Mouse (Mus musculus) C2C12 (cell line): ENCODE data around the gene Med4. TPM values are rescaled to one million over a fixed set of nuclear protein-coding genes. Genes with fewer than 3 reads are reported as not detected.
A peak's percentile ranks its signal among the peaks of the same experiment; 100 is the strongest.

Experiments used
- H3K27me3 ChIP-seq: one replicate; pipeline ENCODE4 v1.6.1; 2011; ENCODE audit not compliant: control insufficient read depth, insufficient read depth, insufficient read length
- H3K36me3 ChIP-seq: one replicate; pipeline ENCODE4 v1.6.1; 2011; ENCODE audit not compliant: control insufficient read depth, insufficient read depth
- H3K4me3 ChIP-seq: one replicate; pipeline ENCODE4 v1.5.1; 2011; ENCODE audit warnings: mild to moderate bottlenecking, control low read depth; ENCODE audit not compliant: poor library complexity, insufficient read depth, severe bottlenecking
- H3K79me2 ChIP-seq: one replicate; pipeline ENCODE4 v1.6.1; 2011; ENCODE audit not compliant: control insufficient read depth, insufficient read depth
- H3K79me3 ChIP-seq: one replicate; pipeline ENCODE4 v1.6.1; 2011; ENCODE audit warnings: low read depth, control low read depth
- H3ac ChIP-seq: one replicate; pipeline ENCODE3; 2011; ENCODE audit warnings: low read depth; ENCODE audit not compliant: control insufficient read depth, insufficient read length
- CEBPB ChIP-seq: IDR thresholded peaks from one replicate; pipeline ENCODE4 v1.6.1; 2011; ENCODE audit warnings: low read depth, mild to moderate bottlenecking, control low read depth, moderate library complexity
- CTCF ChIP-seq: IDR thresholded peaks from one replicate; pipeline ENCODE4 v1.5.1; 2011; ENCODE audit not compliant: control insufficient read depth, insufficient read depth, insufficient read length
- FOSL1 ChIP-seq: IDR thresholded peaks from one replicate; pipeline ENCODE4 v1.8.0; 2011; ENCODE audit warnings: mild to moderate bottlenecking, low read length; ENCODE audit not compliant: poor library complexity, insufficient read depth, severe bottlenecking
- MAX ChIP-seq: IDR thresholded peaks from one replicate; pipeline ENCODE4 v1.6.1; 2011; ENCODE audit warnings: mild to moderate bottlenecking, control low read depth
- MYOD1 ChIP-seq: IDR thresholded peaks from one replicate; pipeline ENCODE4 v1.6.1; 2011; ENCODE audit warnings: low read depth; ENCODE audit not compliant: control insufficient read depth, insufficient read length
- MYOG ChIP-seq: IDR thresholded peaks from one replicate; pipeline ENCODE4 v1.6.1; 2011; ENCODE audit not compliant: control insufficient read depth, insufficient read length; ENCODE audit errors: extremely low read depth
- USF1 ChIP-seq: IDR thresholded peaks from one replicate; pipeline ENCODE4 v1.6.1; 2011; ENCODE audit warnings: low read depth, mild to moderate bottlenecking, control low read depth, moderate library complexity
- polyA plus RNA-seq: library from polyadenylated mRNA; unstranded; fragments of >200 nt; fragmentation: generic; extraction: Trizol; gene quantifications from one replicate; pipeline ENCODE4 v1.2.1, GENCODE M21; 2012; ENCODE audit warnings: missing spikeins

Med4 gene
- polyA plus RNA-seq, 1 experiment = 31.6 TPM

DNA sequence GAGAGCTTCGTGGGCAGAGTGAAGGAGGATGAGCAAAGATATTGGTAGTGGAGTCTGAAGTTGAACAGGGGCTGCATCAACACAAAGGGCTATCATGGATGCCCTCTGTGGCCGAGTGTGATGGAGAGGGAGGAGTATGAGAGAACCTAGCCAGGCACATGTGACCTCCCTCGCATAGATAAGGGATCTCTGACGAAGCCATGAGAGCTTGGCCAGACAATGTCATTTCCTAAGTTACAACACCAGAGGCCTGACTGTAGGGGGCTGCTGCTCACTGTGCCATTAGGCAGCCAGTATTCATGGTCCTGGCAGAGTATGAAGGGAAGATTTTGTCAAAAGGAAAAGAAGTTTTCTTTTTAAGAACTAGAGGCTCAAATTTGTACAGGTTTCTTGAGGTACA, 37.2 kb downstream of the Med4 start:
- H3K79me2 ChIP-seq = no peaks in the 10 kb centered on the region
- H3K4me3 ChIP-seq = no peak overlapping the region
- H3K36me3 ChIP-seq = no peaks in the 10 kb centered on the region
- H3K79me3 ChIP-seq = no peaks in the 10 kb centered on the region
- no peak overlapping the region for H3ac ChIP-seq
- H3K27me3 ChIP-seq = peaks cover 3% of the 10 kb centered on the region
- TF ChIP-seq MAX = no peak
- no peak for TF ChIP-seq FOSL1
- TF ChIP-seq MYOG = no peak
- no peak for TF ChIP-seq USF1
- no peak for TF ChIP-seq CEBPB

DNA sequence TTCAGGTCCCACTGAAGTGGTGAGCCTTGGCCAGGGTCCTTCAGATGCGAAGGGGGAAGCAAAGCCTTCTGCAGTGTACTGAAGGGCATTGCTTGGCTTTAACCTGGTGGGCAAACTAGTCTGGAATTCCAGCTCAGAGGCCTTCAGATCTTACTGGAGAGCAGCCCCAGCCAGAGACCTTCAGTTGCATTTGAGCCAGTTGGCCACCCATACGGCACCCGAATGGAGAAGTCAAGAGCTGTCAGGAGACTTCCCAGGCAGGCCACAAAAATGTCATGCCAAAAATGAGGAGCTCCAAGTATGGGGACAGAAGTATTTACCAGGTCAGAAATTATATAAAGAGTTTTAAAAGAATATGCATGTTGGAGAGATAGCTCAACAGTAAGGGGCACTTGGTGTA, 38.2 kb downstream of the Med4 start, which contains the start of gene Nudt15:
Gene Nudt15 (minus strand): TSS at position 192 of the 400 bp plus-strand sequence.
- Histone ChIP-seq H3K79me3 (peaks cover under 1% of the 10 kb centered on the region), H3K4me3 (no peak within 1 kb of the TSS), H3ac (no peak within 1 kb of the TSS), H3K27me3 (peaks cover 3% of the 10 kb centered on the region), H3K79me2 (peaks cover 3% of the 10 kb centered on the region), H3K36me3 (no peaks in the 10 kb centered on the region)
- no peak for TF ChIP-seq MAX

DNA sequence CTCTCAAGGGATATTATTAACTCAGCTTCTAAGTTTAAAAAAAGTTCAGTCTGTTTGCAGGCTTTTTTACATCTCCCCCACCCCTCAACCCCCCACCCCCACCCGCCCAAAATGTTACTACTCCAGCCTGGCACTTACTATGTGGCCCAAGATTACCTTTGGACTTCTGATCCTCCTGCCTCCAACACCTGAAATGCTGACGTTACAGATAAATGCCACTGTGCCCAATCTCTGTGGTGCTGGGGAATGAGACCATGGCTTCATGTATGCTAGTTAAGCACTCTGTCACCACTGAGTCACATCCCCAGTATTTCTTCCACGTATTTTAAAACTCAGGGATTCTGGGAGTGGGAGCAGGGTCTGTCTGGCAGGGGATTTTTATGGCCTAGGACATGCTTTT, 40.5 kb downstream of the Med4 start:
- H3ac ChIP-seq = no peak overlapping the region
- peaks cover 24% of the 10 kb centered on the region for H3K79me2 ChIP-seq
- peaks cover 3% of the 10 kb centered on the region for H3K27me3 ChIP-seq
- TF ChIP-seq MYOD1 (no peak), MAX (no peak), CTCF (no peak)
- peaks cover 2% of the 10 kb centered on the region for H3K36me3 ChIP-seq
- no peak overlapping the region for H3K4me3 ChIP-seq
- peaks cover 17% of the 10 kb centered on the region for H3K79me3 ChIP-seq

DNA sequence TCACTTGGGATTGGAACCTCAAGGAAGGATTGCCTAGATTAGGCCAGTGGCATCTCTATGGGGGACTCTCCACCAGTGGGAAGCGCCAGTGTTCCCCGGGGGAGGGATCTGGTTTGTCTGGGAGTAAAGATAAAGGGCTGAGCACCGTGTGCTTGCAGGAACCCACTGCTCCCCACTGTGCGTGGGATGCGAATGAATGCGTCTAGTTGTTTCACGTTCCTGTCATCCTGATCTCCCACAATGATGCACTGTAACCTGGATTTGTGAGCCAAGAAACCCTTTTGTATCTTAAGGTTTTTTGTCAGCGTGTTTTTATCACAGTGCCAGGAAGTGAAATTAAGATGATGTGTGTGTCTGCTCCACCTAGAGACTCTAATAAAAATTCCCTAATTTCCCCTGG, 40.9 kb downstream of the Med4 start:
- peaks cover 28% of the 10 kb centered on the region for H3K79me2 ChIP-seq
- no peak overlapping the region for H3ac ChIP-seq
- peaks cover 3% of the 10 kb centered on the region for H3K27me3 ChIP-seq
- peaks cover 6% of the 10 kb centered on the region for H3K36me3 ChIP-seq
- no peak overlapping the region for H3K4me3 ChIP-seq
- no peak for TF ChIP-seq MYOG
- no peak for TF ChIP-seq MYOD1
- TF ChIP-seq USF1 = no peak
- no peak for TF ChIP-seq CTCF
- TF ChIP-seq FOSL1 = no peak
- no peak for TF ChIP-seq CEBPB
- TF ChIP-seq MAX = no peak
- peaks cover 21% of the 10 kb centered on the region for H3K79me3 ChIP-seq

DNA sequence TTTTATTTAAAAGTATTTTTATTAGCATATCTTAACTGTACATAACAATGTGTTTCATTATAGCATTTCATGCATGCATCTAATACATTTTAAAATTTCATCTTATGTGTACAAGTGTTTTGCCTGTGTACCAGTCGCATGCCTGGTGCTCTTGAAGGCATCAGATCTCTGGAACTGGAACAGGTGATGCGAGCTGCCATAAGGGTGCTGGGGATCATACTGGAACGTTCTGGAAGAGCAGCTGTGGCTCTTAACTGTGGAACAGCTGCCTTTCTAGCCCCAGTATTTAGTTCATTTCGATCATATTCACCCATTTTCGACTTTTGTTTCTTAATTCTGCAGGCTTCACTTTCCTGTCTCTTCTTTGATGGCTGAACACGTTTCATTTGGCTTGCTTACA, 41.3 kb downstream of the Med4 start:
- no peak overlapping the region for H3ac ChIP-seq
- no peak overlapping the region for H3K4me3 ChIP-seq
- peaks cover 10% of the 10 kb centered on the region for H3K36me3 ChIP-seq
- peaks cover 23% of the 10 kb centered on the region for H3K79me3 ChIP-seq
- H3K27me3 ChIP-seq = peaks cover 3% of the 10 kb centered on the region
- TF ChIP-seq FOSL1 (no peak), MYOD1 (no peak), MYOG (no peak), CTCF (no peak), USF1 (no peak), MAX (no peak), CEBPB (no peak)
- H3K79me2 ChIP-seq = peaks cover 33% of the 10 kb centered on the region

DNA sequence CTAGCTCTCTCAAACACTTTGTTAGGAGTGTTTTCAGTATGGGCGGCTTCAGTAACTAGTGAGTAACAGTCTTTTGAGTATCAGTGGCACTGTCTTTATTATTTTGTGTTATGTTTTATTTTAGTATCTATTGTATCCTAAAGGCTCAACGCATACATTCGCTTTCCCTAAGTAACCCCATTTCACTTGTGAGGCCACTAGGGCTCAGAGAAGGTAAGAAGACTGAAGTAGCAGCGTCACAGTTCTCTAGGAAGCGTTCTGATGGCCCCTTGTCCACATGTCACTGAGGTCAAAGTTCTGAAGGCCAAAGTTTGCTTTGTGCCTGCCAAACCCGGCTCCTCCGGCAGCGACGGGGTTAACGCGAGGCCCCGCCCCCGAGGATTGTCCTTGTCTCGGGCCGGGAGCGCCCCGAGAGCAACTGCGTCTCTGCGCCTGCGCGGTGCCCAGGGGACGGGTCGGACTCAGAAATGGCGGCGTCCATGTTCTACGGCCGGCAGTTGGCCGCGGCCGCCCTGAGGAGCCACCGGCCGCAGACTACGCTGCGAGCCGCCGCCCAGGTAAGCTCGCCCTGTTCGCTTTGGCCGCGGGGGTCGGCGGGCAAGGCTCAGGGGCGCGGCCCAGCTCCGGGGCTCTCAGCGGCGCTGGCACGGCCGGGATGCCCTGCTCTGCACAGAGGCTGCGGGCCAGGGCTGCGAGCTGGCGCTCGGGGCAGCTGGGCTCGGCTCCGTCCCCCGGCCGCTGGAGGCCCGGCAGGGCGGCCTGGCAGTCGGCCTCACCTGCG, 42.7 kb downstream of the Med4 start:
- Histone ChIP-seq H3K36me3 (peaks cover 12% of the 10 kb centered on the region), H3K4me3 (peak overlapping the region; percentile 56), H3K79me3 (peaks cover 23% of the 10 kb centered on the region), H3K79me2 (peaks cover 44% of the 10 kb centered on the region), H3ac (peak overlapping the region; percentile 86), H3K27me3 (no peaks in the 10 kb centered on the region)
- TF ChIP-seq CEBPB (no peak), MYOD1 (no peak), CTCF (no peak), FOSL1 (no peak), MYOG (no peak), MAX (no peak), USF1 (no peak)
